Mouse (Mus musculus) spleen, postnatal 10 days (tissue): Measurements from ENCODE around the gene Pla2g2c.

Source experiments
- DNase-seq, 2 experiments: peaks; one replicate each; pipeline ENCODE4 v3.0.0; 2021 to 2022; ENCODE audit warnings: low spot score in 2 of 2

The Pla2g2c gene

GRCm38 (mm10) chr4:138709246-138709645 lies 15.3 kb upstream of the Pla2g2c start:
- DNase-seq: no peak

- DNase-seq: no peak
Observed at GRCm38 (mm10) chr4:138709944-138710343, 14.6 kb upstream of the Pla2g2c start.

GRCm38 (mm10) chr4:138710633-138711032 lies 14.0 kb upstream of the Pla2g2c start:
- no peak for DNase-seq

GRCm38 (mm10) chr4:138711051-138711820 lies 13.4 kb upstream of the Pla2g2c start:
- DNase-seq: no peak

GRCm38 (mm10) chr4:138712096-138712495 lies 12.5 kb upstream of the Pla2g2c start:
- no peak for DNase-seq

- DNase-seq: no peak
Observed at GRCm38 (mm10) chr4:138712621-138713020, 12.0 kb upstream of the Pla2g2c start.

GRCm38 (mm10) chr4:138714186-138714585 lies 10.4 kb upstream of the Pla2g2c start:
- DNase-seq: no peak

GRCm38 (mm10) chr4:138716697-138717096 lies 7.9 kb upstream of the Pla2g2c start:
- no peak for DNase-seq

GRCm38 (mm10) chr4:138718586-138719263 lies 5.9 kb upstream of the Pla2g2c start:
- DNase-seq: no peak

- DNase-seq: no peak
Observed at GRCm38 (mm10) chr4:138719264-138719596, 5.4 kb upstream of the Pla2g2c start.

- no peak for DNase-seq
Observed at GRCm38 (mm10) chr4:138723493-138724281, 905 bp upstream of the Pla2g2c start.

- DNase-seq: peak in 1 of 2 experiments; percentile 48
Observed at GRCm38 (mm10) chr4:138725127-138725461, 502 bp downstream of the Pla2g2c start.

- DNase-seq: no peak
Observed at GRCm38 (mm10) chr4:138725751-138726150, 1.2 kb downstream of the Pla2g2c start.

- no peak for DNase-seq
Observed at GRCm38 (mm10) chr4:138729018-138729703, 4.6 kb downstream of the Pla2g2c start.

GRCm38 (mm10) chr4:138734105-138734504 lies 9.5 kb downstream of the Pla2g2c start:
- no peak for DNase-seq

GRCm38 (mm10) chr4:138734863-138735262 lies 10.3 kb downstream of the Pla2g2c start:
- no peak for DNase-seq

- DNase-seq: no peak
Observed at GRCm38 (mm10) chr4:138737031-138737430, 12.4 kb downstream of the Pla2g2c start, which contains the start of gene Ubxn10. Gene Ubxn10, minus strand, starts transcription at chr4:138737167.

GRCm38 (mm10) chr4:138739136-138739851 lies 14.7 kb downstream of the Pla2g2c start:
- DNase-seq: no peak

- DNase-seq: no peak
Observed at GRCm38 (mm10) chr4:138745884-138746283, 21.3 kb downstream of the Pla2g2c start.

- no peak for DNase-seq
Observed at GRCm38 (mm10) chr4:138746866-138747265, 22.3 kb downstream of the Pla2g2c start.

- no peak for DNase-seq
Observed at GRCm38 (mm10) chr4:138747851-138748250, 23.3 kb downstream of the Pla2g2c start.
